Mouse (Mus musculus) midbrain, embryonic 13.5 days (tissue): ENCODE data around the gene Pigg. TPM values are rescaled to one million over a fixed set of nuclear protein-coding genes. Genes with fewer than 3 reads are reported as not detected.
"Not testable (repeated sequence)": the region's sequence is repeated elsewhere in the genome, so short reads cannot be mapped to it uniquely, and the experiment has no call there.

ENCODE experiments used
- ATAC-seq: fragments of 200-750 bp; cut with Nextera tagmentation; 2 replicates; pipeline ENCODE4 v1.8.0; 2017; ENCODE audit warnings: mild to moderate bottlenecking, moderate TSS enrichment, moderate library complexity
- H3K27ac ChIP-seq: fragments of 300-500 bp; sonication (generic); 2 replicates; pipeline ENCODE4 v1.5.1; 2015; ENCODE audit warnings: inconsistent platforms, mild to moderate bottlenecking, moderate library complexity
- H3K27me3 ChIP-seq: fragments of 300-500 bp; sonication (generic); 2 replicates; pipeline ENCODE4 v1.6.1; 2015; ENCODE audit warnings: mild to moderate bottlenecking, inconsistent platforms
- H3K36me3 ChIP-seq: fragments of 300-500 bp; sonication (generic); 2 replicates; pipeline ENCODE4 v1.6.1; 2015; ENCODE audit warnings: mild to moderate bottlenecking, inconsistent platforms
- H3K4me1 ChIP-seq: fragments of 300-500 bp; sonication (generic); replicated peaks from 2 replicates; pipeline ENCODE4 v1.6.1; 2015; ENCODE audit warnings: inconsistent platforms
- H3K4me2 ChIP-seq: fragments of 300-500 bp; sonication (generic); replicated peaks from 2 replicates; pipeline ENCODE4 v1.6.1; 2015; ENCODE audit warnings: moderate library complexity, mild to moderate bottlenecking, inconsistent platforms
- H3K4me3 ChIP-seq: fragments of 300-500 bp; sonication (generic); replicated peaks from 2 replicates; pipeline ENCODE4 v1.5.1; 2015; ENCODE audit warnings: mild to moderate bottlenecking, inconsistent platforms
- H3K9ac ChIP-seq: fragments of 300-500 bp; sonication (generic); replicated peaks from 2 replicates; pipeline ENCODE4 v1.6.1; 2015; ENCODE audit warnings: mild to moderate bottlenecking, inconsistent platforms
- H3K9me3 ChIP-seq: fragments of 300-500 bp; sonication (generic); 2 replicates; pipeline ENCODE4 v1.6.1; 2016; ENCODE audit warnings: mild to moderate bottlenecking, inconsistent platforms
- WGBS: fragments of 180-500 bp; shearing (Covaris S2); methylation state at CpG from one replicate; pipeline ENCODE4 v1.1.7; 2015; 5-methylcytosine and 5-hydroxymethylcytosine counted together
- polyA plus RNA-seq: library from polyadenylated mRNA; unstranded; fragments of >200 nt; fragmentation: Nextera tagmentation; extraction: Ambion mirVana; gene quantifications from 2 replicates; pipeline ENCODE4 v1.2.1, GENCODE M21; 2015

Pigg gene
- 6.0 and 6.1 TPM in 2 replicates for polyA plus RNA-seq

DNA sequence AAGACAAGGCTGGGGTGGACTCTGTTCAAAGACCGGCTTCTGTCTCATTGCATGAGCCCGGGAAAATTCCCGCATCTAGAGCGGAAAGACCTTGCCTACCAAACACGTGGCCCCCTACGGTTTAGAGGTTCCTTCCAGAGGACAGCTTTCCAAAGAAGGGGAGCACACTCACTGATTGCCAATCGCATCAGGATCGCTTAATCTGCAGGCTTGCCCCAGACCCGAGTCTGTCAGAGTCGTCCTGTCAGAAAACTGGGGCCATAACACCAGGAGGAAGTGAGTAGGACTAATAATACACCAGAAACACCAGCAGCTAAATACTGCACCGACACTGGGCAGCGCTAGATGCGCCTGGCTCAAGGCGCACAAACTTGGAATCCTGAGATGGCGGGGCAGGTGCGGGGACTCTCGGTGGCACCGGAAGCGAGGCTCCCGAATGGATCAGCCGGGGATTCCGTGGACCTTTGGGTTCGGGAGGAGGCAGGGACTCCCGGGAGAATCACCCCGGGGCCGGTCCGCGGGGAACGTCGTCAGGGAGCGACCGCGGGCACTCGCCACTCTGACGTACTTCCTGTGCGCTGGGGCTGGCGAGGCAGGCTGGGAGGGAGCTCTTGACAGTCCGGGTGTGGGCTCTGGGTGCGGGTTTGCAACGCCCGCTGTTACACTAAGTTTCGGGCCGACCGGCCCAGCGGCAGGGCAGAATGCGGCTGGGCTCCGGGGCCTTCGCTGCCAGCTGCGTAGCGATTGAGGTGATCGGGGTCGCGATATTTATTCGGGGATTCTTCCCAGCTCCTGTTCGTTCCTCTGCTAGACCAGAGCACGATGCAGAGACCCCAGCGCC lies at the start of gene Pigg:
Gene Pigg (plus strand): TSS at position 386 of the 841 bp plus-strand sequence.
- under 1% methylated on average over 57 of the region's 57 CpGs for WGBS
- H3K4me3 ChIP-seq, result peak within 1 kb of the TSS; percentile 79
- peak within 1 kb of the TSS; percentile 86 for H3K9ac ChIP-seq
- peak; percentile 99 for ATAC-seq
- H3K27me3 ChIP-seq, result no peaks in the 10 kb centered on the region
- peaks cover 14% of the 10 kb centered on the region for H3K4me1 ChIP-seq
- H3K36me3 ChIP-seq, result 0 out of 2 replicates have a peak, but pooled peaks cover under 1% of the 10 kb centered on the region
- peak within 1 kb of the TSS; percentile 80 for H3K27ac ChIP-seq
- no peaks in the 10 kb centered on the region for H3K9me3 ChIP-seq
- peak within 1 kb of the TSS; percentile 81 for H3K4me2 ChIP-seq

DNA sequence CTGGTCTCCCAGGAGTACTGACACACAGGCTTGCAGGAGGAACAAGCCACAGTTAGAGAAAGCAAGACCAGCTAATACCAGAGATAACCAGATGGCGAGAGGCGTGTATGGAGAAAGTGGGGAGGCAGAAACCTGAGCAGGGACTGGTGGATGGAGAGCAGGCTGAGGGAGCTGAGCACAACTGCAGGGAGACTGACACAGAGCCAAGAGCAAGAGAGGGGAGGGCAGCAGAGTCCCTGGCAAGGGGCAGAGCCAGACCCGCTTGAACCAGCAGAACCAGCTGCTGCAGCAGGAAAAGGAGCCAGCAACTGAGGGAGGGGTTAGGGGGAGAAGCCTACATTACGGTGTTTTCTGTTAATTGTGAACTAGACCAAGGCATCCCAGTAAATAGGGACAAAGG lies 49.7 kb upstream of the Pigg start:
- Histone ChIP-seq H3K4me2 (no peak overlapping the region), H3K27me3 (no peaks in the 10 kb centered on the region), H3K27ac (no peak overlapping the region), H3K4me1 (peaks cover under 1% of the 10 kb centered on the region), H3K9me3 (no peaks in the 10 kb centered on the region), H3K4me3 (no peak overlapping the region), H3K36me3 (no peaks in the 10 kb centered on the region), H3K9ac (0 out of 2 replicates have a peak overlapping the region, but pooled peaks have one; percentile 8)
- ATAC-seq, result peak; percentile 56; the same call in 1 of the 2 replicates
- 58% methylated on average over 4 of the region's 4 CpGs for WGBS

GRCm38 (mm10) chr5:108263785-108264184 lies 48.6 kb upstream of the Pigg start:
- not testable (repeated sequence) for ATAC-seq, H3K9ac ChIP-seq, H3K4me1 ChIP-seq, H3K27me3 ChIP-seq, H3K4me2 ChIP-seq, H3K27ac ChIP-seq, H3K4me3 ChIP-seq, H3K9me3 ChIP-seq, H3K36me3 ChIP-seq
- 84% methylated on average over 1 of the region's 1 CpGs for WGBS

DNA sequence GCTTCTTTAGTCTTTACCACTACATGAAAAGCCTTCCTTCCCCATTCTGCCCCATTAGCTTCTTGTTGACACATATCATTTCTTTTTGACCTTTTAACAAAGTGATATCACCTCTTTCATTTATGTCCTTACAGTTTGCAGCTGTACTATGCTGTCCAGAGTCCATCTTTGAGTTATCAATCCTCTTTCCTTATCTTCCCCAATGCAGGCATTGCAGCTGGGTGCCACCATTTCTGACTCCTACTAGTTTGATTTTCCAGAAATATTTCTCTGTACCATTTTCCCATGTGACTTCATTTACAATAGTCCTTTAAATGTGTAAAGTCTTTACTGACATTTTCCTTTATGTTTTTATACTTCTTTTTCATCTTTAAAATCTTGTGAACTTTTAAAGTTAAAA lies 45.4 kb upstream of the Pigg start:
- Histone ChIP-seq H3K4me2 (no peak overlapping the region), H3K36me3 (no peaks in the 10 kb centered on the region), H3K4me1 (peaks cover 27% of the 10 kb centered on the region), H3K4me3 (no peak overlapping the region), H3K9ac (no peak overlapping the region), H3K27me3 (no peaks in the 10 kb centered on the region), H3K9me3 (no peaks in the 10 kb centered on the region), H3K27ac (no peak overlapping the region)
- ATAC-seq, result no peak

DNA sequence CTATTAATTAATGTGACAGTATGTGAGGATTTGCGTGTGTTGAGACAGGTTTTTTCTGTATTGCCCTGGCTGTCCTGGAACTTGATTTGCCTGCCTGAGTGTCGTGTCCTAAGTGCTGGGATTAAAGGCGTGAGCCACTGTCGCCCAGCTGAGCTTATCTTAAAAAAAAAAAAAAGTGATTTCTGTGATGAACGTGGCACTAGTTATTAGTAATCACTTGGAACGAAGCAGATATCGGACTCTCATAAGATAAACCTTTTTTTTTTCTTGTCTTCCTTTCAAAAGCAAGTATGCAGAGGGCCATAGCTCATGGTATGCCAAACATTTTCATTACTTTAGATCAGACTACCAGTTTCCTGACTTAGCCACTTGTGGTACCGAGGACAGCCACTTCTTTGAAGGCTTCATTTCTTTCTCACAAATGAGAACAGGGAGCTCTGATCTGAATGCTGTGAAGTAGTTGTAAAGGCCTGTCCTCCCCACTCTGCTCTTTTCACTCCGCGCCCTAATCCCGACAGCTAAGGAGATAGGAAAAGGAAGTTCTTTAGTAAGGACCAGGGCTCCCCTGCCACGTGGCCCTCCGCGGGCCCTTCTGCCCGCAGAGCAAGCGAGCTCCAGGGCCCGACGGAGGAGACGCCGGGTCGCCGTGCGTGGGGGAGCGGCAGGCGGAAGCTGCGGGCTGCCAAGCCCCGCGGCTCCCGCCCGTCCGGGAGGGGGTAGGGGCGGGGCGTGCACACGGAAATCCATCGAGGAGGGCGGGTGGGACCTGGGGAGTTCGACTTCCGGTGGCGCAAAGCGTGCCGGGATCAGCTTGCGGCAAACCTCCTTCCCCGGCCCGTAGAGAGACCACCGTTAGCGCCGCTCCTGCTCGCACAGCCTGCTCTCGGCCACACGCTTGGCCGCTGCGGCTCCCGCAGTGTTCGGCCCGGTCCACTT lies 44.0 kb upstream of the Pigg start, which contains the start of gene Dr1:
Gene Dr1 (plus strand): TSS at position 771 of the 936 bp plus-strand sequence.
- H3K27me3 ChIP-seq, result no peaks in the 10 kb centered on the region
- H3K4me3 ChIP-seq, result peak within 1 kb of the TSS; percentile 75
- H3K36me3 ChIP-seq, result 0 out of 2 replicates have a peak, but pooled peaks cover 3% of the 10 kb centered on the region
- WGBS, result 3% methylated on average over 50 of the region's 55 CpGs
- H3K4me2 ChIP-seq, result peak within 1 kb of the TSS; percentile 96
- peaks cover 37% of the 10 kb centered on the region for H3K4me1 ChIP-seq
- ATAC-seq, result peak; percentile 99
- no peaks in the 10 kb centered on the region for H3K9me3 ChIP-seq
- peak within 1 kb of the TSS; percentile 96 for H3K9ac ChIP-seq
- H3K27ac ChIP-seq, result peak within 1 kb of the TSS; percentile 91

GRCm38 (mm10) chr5:108269063-108269810 lies 43.2 kb upstream of the Pigg start:
- Histone ChIP-seq H3K4me2 (peak overlapping the region; percentile 96), H3K4me1 (peaks cover 37% of the 10 kb centered on the region), H3K27me3 (no peaks in the 10 kb centered on the region), H3K9ac (peak overlapping the region; percentile 96), H3K27ac (peak overlapping the region; percentile 91), H3K36me3 (0 out of 2 replicates have a peak, but pooled peaks cover 3% of the 10 kb centered on the region), H3K4me3 (peak overlapping the region; percentile 75), H3K9me3 (no peaks in the 10 kb centered on the region)
- ATAC-seq, result peak; percentile 86
- WGBS, result under 1% methylated on average over 43 of the region's 44 CpGs

GRCm38 (mm10) chr5:108269811-108270151 lies 42.6 kb upstream of the Pigg start:
- no peak overlapping the region; the same call in 1 of the 2 replicates for H3K27ac ChIP-seq
- peak overlapping the region; percentile 75 for H3K4me3 ChIP-seq
- ATAC-seq, result no peak
- H3K4me1 ChIP-seq, result peaks cover 37% of the 10 kb centered on the region
- 18% methylated on average over 7 of the region's 7 CpGs for WGBS
- peak overlapping the region; percentile 96 for H3K4me2 ChIP-seq
- no peaks in the 10 kb centered on the region for H3K9me3 ChIP-seq
- H3K27me3 ChIP-seq, result no peaks in the 10 kb centered on the region
- peak overlapping the region; percentile 96 for H3K9ac ChIP-seq
- 0 out of 2 replicates have a peak, but pooled peaks cover 3% of the 10 kb centered on the region for H3K36me3 ChIP-seq

DNA sequence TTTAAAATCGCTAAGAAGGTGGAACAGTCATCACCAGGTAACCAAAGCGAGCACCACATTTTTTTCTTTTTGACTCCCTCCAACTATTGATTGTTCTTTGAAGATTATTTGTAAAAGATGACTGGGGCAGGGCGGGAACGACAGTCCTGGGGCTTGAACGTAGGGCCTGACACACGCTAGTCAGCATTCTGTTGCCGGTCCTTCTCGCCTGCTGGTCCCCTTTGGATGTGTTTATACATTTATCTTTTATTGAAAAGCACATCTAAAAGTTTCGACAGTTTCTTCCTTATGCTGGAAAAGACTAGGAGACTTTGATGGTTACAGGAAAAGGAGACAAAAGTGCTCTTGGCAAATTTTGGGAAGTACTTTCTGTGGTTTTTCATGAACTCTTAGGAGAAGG lies 42.0 kb upstream of the Pigg start:
- Histone ChIP-seq H3K27me3 (no peaks in the 10 kb centered on the region), H3K9me3 (no peaks in the 10 kb centered on the region), H3K27ac (no peak overlapping the region), H3K4me2 (peak overlapping the region; percentile 96), H3K36me3 (0 out of 2 replicates have a peak, but pooled peaks cover 3% of the 10 kb centered on the region), H3K9ac (peak overlapping the region; percentile 96), H3K4me3 (peak overlapping the region; percentile 75), H3K4me1 (peaks cover 37% of the 10 kb centered on the region)
- ATAC-seq, result no peak
- 53% methylated on average over 9 of the region's 9 CpGs for WGBS

DNA sequence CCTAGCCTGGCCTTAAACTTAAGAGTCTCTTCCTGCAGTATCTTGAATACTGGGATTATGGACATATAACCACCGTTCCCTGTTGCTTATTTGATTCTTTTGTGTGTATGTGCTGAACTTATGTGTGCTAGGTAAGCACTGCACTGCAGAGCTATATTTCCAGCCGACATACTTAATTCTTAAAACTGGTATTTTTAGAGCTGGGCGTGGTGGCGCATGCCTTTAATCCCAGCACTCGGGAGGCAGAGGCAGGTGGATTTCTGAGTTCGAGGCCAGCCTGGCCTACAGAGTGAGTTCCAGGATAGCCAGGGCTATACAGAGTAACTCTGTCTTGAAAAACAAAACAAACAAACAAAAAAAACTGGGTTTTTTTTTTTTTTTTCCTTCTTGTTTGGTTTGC lies 41.1 kb upstream of the Pigg start:
- not testable (repeated sequence) for ATAC-seq, H3K9ac ChIP-seq
- 92% methylated on average over 6 of the region's 6 CpGs for WGBS

DNA sequence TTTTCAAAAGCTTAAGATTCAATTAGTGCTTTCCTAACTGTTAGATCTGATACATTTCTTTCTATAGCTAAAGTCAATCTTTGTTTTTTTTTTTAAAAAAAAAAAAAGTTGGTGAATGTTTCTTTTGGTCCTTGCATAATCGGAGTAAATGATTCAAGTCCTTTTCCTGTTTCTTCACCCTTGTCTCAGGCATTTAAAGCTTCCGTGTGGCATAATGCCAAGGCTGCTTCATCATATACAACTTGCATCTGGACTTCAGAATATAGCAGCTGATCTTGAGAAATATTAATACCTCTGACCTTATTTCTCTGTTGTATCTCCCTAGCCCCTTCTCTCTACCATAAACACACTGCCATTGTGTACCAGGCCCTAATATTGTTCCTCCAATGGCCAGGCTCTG lies 25.5 kb upstream of the Pigg start:
- H3K27ac ChIP-seq, result no peak overlapping the region

More for the DNA sequence above, 41.1 kb upstream of the Pigg start:
- not testable (repeated sequence) for H3K27ac ChIP-seq, H3K9me3 ChIP-seq, H3K36me3 ChIP-seq, H3K27me3 ChIP-seq
- peak overlapping the region; percentile 96 for H3K4me2 ChIP-seq
- H3K4me3 ChIP-seq, result peak overlapping the region; percentile 25
- H3K4me1 ChIP-seq, result peaks cover 37% of the 10 kb centered on the region

GRCm38 (mm10) chr5:108301567-108301966 lies 10.8 kb upstream of the Pigg start:
- WGBS, result 63% methylated on average over 3 of the region's 3 CpGs
- Histone ChIP-seq H3K9ac (no peak overlapping the region), H3K9me3 (no peaks in the 10 kb centered on the region), H3K27ac (no peak overlapping the region), H3K4me2 (no peak overlapping the region), H3K27me3 (no peaks in the 10 kb centered on the region), H3K36me3 (no peaks in the 10 kb centered on the region), H3K4me1 (no peaks in the 10 kb centered on the region), H3K4me3 (no peak overlapping the region)
- no peak for ATAC-seq

More for the DNA sequence above, 25.5 kb upstream of the Pigg start:
- Histone ChIP-seq H3K27me3 (no peaks in the 10 kb centered on the region), H3K4me3 (no peak overlapping the region), H3K9ac (no peak overlapping the region), H3K4me2 (no peak overlapping the region), H3K9me3 (peaks cover 3% of the 10 kb centered on the region; the same call in 1 of the 2 replicates), H3K4me1 (no peaks in the 10 kb centered on the region), H3K36me3 (no peaks in the 10 kb centered on the region)
- no peak for ATAC-seq
- WGBS, result 90% methylated on average over 2 of the region's 2 CpGs
